Mouse (Mus musculus) c-Kit-positive CD71-positive TER-119-positive erythroid progenitor cells, embryonic 14.5 days (primary cell): Measurements from ENCODE around the gene Cdadc1.
A peak's percentile ranks its signal among the peaks of the same experiment; 100 is the strongest.
"Not testable (repeated sequence)": the region's sequence is repeated elsewhere in the genome, so short reads cannot be mapped to it uniquely, and the experiment has no call there.

ENCODE experiments used
- DNase-seq: peaks from one replicate; pipeline ENCODE4 v3.0.0-alpha.2; 2013; ENCODE audit warnings: low spot score

Gene Cdadc1

GRCm38 (mm10) chr14:59597398-59598259 lies at the start of gene Cdadc1:
TSS of gene Cdadc1 (minus strand) at chr14:59597959.
- peak; percentile 92 for DNase-seq

DNA sequence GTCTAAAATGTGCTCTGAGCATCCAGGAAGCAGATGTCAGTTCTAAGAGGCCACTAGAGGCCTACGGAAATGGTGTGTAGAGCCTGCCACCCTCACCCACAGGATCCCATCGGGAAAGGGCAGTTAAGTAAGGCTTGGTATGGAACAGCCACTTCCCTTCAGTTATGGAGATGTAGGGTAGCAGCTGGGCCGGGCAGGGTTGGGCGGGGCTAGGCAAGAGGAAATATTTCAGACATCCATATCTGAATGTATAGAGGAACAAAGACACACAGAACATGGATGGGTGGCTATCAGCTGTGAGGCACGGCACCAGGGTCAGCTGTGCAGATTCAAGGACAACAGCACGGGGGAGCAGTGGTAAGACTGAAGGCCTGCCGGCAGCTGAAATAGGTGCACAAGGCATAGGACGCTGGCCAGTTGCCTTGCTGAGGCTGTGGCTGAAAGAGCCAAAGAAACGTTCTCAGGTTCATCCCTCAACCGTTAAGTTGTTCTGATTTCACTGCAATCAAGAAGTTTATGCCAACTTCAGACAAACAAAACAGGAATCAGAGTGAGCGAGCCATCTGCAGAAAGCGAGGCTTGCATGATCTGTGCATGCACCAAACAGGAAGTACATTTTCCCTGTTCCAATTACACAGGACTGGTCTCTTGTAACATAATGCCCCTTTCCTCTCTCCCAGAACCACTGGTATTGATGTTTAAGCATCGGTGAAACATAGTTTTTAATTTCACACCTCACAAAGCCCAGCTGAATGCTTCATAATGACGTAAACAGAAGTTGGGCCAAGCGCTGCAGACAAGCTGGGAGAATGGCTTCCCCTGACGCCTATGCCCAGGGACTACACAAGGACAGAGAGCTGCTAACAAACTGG lies 49.3 kb upstream of the Cdadc1 start:
- no peak for DNase-seq

DNA sequence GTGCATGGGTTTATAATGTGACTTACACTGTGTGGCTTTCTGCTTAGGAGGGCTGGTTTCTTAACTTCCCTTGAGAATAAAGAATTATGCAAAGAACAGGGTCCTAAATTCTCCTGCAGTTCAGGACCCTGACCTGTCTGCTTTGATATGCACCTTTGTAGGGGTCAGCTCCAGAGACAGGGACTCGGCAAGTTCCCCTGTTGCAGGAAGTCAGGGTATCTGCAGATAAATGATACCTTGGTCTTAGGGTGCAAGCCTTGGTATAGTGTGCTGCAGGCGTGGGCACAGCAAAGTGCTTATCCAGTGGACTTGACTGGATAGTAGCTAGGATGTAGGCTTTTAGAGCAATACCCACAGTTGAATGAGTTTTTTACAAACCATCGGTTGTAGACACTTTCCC lies 47.1 kb upstream of the Cdadc1 start:
- no peak for DNase-seq

DNA sequence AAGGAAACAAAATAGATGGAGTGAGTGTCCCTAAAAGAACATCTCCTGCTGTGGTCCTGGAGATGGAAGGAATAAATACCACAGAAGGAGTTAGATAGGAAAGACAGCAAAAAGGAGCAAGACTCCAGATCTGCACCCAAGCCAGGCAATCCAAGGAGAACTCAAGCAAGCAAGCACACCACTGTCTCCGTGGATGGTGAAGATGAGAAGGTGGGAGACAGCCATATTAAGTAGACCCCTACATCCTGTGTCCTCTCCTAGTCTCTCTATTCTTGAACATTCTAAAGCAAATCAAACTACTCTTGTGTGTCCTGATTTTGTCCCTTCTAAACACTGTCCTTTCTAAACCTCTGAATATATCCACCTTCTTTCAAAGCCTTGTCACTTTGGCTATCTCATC lies 46.4 kb upstream of the Cdadc1 start:
- no peak for DNase-seq

- no peak for DNase-seq
These were observed 45.8 kb upstream of the Cdadc1 start for GRCm38 (mm10) chr14:59643582-59643981.

GRCm38 (mm10) chr14:59641856-59642255 lies 44.1 kb upstream of the Cdadc1 start:
- no peak for DNase-seq

DNA sequence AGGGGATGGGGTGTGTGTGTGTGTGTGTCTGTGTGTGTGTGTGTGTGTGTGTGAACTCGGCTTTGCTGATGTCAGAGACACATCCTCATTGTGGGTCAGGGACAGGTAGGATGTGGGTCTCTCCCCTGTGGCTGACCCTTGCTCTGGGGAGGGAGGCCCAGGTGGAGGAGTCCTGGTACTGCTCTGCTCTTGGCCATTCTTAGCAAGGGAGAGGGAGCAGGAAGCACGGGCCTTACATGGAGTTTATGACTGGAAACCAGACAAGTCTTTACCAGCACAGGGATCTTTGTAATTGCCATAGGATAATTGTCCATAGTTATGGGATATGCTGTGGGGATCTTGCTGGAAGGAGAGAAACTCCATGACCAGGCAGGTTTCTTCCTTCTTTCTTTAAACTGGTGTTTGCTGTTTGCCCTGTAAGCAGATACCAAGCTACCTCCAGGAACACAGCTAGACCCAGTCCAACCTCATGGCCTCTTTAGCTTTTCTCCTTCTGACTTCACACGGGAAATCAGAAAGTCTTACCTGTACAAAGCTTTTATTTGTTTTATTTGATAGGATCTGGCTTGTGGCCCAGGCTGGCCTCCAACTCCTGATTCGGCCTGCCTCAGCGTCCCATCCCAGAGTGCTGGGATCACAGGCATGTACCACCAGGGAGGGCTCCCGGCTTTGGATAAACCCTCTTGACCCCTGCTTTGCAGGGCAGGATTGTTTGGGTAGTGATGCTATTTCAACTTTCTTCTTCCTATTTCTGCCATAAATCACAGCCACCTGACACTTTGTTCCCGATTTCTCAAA lies 41.3 kb upstream of the Cdadc1 start:
- no peak for DNase-seq

DNA sequence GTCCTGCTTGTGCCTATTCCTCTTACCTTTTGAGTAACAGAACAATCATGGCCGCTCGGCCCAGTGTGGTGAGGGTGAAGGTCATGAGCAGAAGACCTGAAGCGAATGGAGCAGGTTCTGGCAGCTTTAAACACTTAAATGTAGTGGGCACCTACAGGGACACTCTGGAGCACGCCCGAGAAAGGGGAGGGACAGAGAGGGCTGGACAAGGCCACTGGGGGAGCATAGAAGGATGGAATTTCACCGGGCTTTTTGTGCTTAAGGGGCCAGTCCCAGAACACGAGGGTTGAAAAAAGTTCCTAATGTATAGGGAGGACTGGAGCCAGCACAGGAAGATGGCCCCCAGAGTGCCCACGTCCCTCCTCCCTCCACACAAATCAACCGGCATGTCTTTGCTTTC lies 36.2 kb upstream of the Cdadc1 start:
- no peak for DNase-seq

DNA sequence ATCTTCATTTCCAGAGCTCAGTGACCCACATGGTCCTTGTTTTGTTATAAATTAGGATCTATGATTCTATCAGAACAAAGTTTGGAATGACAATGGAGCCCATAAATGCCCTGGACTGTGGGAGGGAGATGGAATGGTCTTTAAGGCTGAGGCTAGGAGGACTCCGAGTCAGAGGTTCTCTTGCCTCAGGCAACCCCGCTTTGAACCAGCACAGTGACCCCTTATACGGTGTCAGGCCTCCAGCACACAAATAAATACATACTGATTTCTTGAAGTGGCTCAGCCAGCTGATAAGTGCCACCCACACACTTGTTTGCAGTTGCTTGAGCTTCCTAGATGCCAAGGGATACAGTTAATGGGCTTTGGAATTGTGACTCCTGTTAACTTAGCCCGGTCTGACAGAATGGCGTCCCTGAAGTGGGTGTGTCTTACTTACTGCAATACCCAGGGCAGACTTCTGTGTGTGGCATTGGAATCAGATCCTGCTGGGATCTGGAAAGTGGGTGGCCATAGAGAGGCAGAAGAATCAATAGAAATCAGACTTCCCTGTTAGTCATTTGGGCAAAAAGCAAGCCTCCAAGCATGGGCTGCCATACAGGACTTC lies 35.6 kb upstream of the Cdadc1 start:
- no peak for DNase-seq

DNA sequence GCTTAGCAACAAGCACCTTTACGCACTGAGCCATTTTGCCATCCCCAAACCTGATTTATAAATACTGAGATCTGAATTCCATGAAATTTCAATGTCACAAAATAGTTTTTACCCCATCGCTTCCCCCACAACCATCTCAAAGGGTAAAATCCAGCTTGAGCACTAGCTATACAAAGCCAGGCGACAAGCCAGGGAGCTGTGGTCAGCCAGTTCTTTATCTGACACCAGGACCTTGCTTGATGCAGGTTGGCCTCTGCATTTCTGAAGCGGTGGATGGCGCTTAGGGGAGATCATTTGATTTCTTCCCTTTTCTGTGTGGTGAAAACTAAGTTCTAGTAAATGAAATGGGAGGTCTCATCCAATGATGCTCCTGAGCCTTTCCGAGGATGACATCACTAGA lies 34.3 kb upstream of the Cdadc1 start:
- no peak for DNase-seq

- DNase-seq = no peak
These were observed 32.3 kb upstream of the Cdadc1 start for GRCm38 (mm10) chr14:59630096-59630495.

- no peak for DNase-seq
These were observed 31.5 kb upstream of the Cdadc1 start for GRCm38 (mm10) chr14:59629308-59629707.

DNA sequence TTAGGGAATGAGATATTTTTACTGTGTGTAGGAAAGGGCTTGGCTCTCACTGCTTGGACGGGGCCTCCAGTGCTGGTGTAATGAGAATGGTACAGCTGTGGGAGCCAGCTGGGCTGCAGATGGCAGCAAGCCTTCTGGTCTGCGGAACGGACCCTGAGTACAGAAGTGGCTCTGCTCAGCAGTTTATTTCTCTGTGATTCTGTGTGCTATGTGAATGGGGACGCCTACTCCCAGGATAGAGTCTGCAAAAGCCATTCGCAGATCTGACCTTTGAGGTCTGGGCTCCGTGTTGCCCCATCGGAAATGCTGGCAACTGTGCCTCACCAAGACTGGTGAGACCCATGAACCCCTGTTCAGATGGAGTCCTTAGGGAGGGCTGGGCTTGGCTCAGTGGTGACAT lies 30.1 kb upstream of the Cdadc1 start:
- DNase-seq = no peak

DNA sequence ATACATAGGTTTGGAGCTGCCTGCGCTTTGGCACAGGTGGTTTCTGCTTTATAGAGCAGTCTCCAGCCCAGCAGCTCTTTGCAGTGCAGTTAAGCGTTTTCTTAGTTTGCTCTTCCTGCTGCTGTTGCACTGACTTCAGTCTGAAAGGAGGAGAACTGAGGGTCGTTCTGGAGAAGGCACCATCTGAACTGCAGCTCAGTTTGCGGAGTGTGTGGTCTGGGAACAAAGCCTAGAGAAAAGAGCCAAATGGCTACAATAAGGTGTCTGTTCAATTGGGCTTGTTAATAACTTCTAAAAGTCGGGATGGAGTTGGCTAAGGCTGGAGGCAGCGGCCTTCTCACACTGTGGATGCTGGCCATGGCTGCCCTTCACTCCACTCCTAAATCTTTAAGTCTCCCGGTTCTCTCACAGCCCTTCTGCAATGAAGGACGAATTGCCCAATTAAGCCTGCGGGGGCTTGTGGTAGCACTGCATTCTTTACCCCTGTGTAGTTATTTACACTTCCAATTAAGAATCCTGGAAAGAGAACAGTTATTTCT lies 29.5 kb upstream of the Cdadc1 start:
- DNase-seq = no peak

GRCm38 (mm10) chr14:59626711-59627110 lies 29.0 kb upstream of the Cdadc1 start:
- DNase-seq = no peak

DNA sequence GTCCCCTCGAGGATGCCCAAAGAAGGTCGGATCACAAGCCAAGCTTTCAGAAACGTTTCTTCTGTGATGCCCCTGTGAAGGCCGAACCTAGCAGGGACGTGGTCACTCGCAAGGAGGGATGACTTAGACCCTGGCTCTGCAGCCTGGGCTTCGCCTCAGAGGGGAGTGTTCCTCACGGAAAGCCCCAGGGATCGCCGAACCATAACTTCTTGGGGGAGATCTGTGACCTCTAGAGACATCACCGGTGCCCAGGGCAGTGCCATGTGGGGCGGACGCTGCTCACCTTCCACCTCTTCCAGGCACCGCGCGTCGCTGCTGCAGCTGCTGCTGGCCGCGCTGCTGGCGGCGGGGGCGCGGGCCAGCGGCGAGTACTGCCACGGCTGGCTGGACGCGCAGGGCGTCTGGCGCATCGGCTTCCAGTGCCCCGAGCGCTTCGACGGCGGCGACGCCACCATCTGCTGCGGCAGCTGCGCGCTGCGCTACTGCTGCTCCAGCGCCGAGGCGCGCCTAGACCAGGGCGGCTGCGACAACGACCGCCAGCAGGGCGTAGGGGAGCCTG lies 28.1 kb upstream of the Cdadc1 start:
- no peak for DNase-seq

DNA sequence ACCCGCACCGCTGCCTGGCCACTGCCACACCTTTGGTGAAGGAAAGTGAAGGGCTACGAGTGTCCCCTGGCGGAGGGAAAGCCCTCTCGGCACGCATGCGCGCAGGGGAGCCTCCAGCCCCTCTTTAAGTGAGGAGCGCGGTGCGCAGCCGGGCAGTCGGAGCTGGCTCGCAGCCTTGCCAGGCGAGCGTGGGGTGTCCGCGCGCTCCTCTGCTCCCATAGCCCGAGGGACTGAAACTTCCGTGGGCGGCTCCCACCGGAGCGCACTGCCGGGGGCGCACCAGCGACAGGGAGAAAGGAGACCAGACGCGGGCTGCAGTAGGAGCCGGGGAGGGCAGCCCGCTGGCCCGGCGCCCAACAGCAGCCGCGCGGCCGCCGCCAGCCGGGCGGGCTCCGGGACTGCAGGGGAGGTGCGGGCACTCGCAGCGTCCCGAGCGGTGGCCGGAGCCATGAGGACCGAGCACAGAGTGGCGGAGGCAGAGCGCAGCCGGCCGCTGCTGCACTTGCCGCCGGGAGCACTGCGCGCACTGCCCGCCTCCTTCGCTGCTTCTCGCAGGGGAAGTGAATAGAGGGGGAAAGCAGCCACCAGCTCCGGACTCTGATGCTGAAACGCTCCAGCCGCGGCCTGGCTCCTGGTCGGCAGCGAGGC lies 27.5 kb upstream of the Cdadc1 start, which contains the start of gene Shisa2:
Shisa2 (plus strand) TSS at position 151 of the 648 bp plus-strand sequence.
- DNase-seq = no peak

DNA sequence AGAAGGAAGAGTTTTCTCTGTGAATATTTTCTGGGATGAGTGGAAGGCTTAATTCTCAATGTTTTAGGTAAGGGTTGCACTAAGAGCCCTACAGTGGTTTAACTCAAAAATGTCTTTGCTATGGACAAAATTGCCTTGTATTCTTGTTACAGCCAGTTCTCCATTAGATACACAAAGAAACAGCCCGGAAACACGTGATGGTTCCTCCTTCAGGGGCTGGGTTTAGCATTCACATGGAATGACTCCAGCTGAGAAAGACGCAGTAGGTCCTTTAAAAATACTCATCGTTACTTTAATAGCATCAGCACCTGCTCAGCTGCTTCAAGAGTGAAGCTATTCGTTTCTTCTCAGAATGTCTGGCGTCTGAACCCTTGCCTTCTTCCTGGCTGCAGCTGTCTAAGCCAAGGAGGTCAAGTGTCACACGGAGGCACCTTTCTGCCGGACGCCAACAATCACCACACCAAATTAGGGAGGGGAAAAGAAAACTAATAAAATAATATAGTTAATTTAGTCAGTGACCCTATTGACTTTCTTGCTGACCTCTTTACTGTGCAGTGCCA lies 26.6 kb upstream of the Cdadc1 start:
- DNase-seq = no peak

DNA sequence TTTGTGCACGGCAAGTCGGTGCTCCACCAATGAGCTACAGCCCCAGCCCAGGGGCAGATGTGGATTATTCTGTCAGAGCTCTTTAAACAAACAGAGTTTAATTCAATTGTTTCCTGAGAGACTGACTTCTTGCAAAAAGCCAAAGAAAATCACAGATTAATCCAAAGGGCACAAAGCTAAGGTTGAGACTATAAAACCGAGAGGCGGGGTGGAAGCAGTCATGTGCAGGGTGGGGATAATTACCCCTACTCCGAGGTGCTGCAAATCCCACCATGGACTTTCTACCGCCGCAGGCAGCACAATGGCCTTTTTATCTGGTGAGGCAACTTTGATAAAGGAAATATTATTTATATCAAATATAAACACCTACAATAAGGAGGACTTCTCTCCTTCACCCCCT lies 19.0 kb upstream of the Cdadc1 start:
- DNase-seq = no peak

- not testable (repeated sequence) for DNase-seq
These were observed 16.4 kb upstream of the Cdadc1 start for GRCm38 (mm10) chr14:59614149-59614548.
